Mouse (Mus musculus) bone marrow, adult 2 months (tissue): ENCODE results near the gene Daxx.

Experiments used
- CTCF ChIP-seq: fragments of 200-500 bp; IDR thresholded peaks from 2 replicates; pipeline ENCODE4 v1.5.1; 2011; ENCODE audit warnings: low read length, control low read depth; ENCODE audit not compliant: control insufficient read depth, insufficient read depth
- POLR2A ChIP-seq: fragments of 200-500 bp; IDR thresholded peaks from 2 replicates; pipeline ENCODE4 v1.6.1; 2011; ENCODE audit warnings: low read depth, mild to moderate bottlenecking, control low read depth, low read length, borderline replicate concordance; ENCODE audit not compliant: control insufficient read depth

DNA sequence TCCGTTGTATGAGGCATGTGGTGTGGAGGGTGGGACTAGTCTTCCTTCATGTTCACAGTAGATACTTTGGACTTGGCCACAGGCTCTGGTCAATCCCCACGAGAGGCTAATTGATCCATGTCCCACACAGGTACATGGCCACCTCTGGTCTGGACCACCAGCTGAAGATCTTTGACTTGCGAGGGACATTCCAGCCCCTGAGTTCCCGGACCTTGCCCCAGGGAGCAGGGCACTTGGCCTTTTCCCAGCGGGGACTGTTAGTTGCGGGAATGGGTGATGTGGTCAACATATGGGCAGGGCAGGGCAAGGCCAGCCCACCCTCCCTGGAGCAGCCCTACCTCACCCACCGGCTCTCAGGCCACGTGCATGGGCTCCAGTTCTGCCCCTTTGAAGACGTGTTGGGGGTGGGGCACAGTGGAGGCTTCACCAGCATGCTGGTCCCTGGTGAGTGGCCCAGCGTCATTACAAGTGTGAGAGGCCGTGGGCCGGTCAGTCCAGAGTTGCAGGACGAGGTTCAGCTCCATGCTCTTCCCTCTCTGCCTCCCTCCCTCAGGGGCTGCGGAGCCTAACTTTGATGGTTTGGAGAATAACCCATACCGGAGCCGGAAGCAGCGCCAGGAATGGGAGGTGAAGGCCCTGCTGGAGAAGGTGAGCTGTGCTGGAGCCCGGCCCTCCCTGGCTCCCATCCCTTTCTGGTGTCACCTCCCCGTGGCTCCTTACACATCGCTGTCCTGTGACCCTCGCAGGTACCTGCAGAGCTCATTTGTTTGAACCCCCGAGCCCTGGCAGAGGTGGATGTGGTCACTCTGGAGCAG lies 39.1 kb downstream of the Daxx start:
- no peak for TF ChIP-seq CTCF
- TF ChIP-seq POLR2A = no peak
